Mouse (Mus musculus): ENCODE measurements at regions not wholly inside any gene's neighbourhood (a gene's known extent, or its start where the extent isn't known, plus 50 kb on each side); places are given as distances from the start of the nearest gene placed in this dataset.
A peak's percentile ranks its signal among the peaks of the same experiment; 100 is the strongest.

GRCm38 (mm10) chr17:80800454-80800853, 72.2 kb upstream of the Map4k3 start:
- no peaks in the 10 kb centered on the region for H3K27me3 ChIP-seq (ENCODE audit: insufficient read depth, low read length)
- no peak overlapping the region for H3K9ac ChIP-seq (ENCODE audit: low read depth, low read length)
- no peaks in the 10 kb centered on the region for H3K36me3 ChIP-seq (ENCODE audit: insufficient read depth, low read length)
- H3K27ac ChIP-seq, result peak overlapping the region; percentile 70
- WGBS, result 70% methylated on average over 5 of the region's 5 CpGs
- ATAC-seq (replicated peaks; ENCODE audit: low FRiP score, low read depth) (no peak), DNase-seq (ENCODE audit: low spot score) (no peak)
- no peak for TF ChIP-seq CTCF (IDR thresholded peaks at IDR 0.05; ENCODE audit: low read depth)
- no peaks in the 10 kb centered on the region for H3K9me3 ChIP-seq (replicated peaks; ENCODE audit: low read length)
- no peak overlapping the region for H3K4me2 ChIP-seq (ENCODE audit: low read length)
- no peak overlapping the region for H3K4me3 ChIP-seq (replicated peaks; ENCODE audit: low read depth, low read length)
- H3K4me1 ChIP-seq (replicated peaks; ENCODE audit: insufficient read depth, low read length), result peaks cover 23% of the 10 kb centered on the region

GRCm38 (mm10) chr17:80799061-80799460, 70.8 kb upstream of the Map4k3 start:
- TF ChIP-seq CTCF (IDR thresholded peaks at IDR 0.05; ENCODE audit: low read depth), result no peak
- Histone ChIP-seq H3K4me2 (ENCODE audit: low read length) (no peak overlapping the region), H3K27me3 (ENCODE audit: insufficient read depth, low read length) (no peaks in the 10 kb centered on the region), H3K4me3 (replicated peaks; ENCODE audit: low read depth, low read length) (no peak overlapping the region), H3K27ac (no peak overlapping the region), H3K36me3 (ENCODE audit: insufficient read depth, low read length) (no peaks in the 10 kb centered on the region), H3K4me1 (replicated peaks; ENCODE audit: insufficient read depth, low read length) (peaks cover 23% of the 10 kb centered on the region), H3K9me3 (replicated peaks; ENCODE audit: low read length) (no peaks in the 10 kb centered on the region), H3K9ac (ENCODE audit: low read depth, low read length) (no peak overlapping the region)
- WGBS, result 90% methylated on average over 6 of the region's 6 CpGs
- no peak for DNase-seq (ENCODE audit: low spot score)
- no peak for ATAC-seq (replicated peaks; ENCODE audit: low FRiP score, low read depth)

GRCm38 (mm10) chr17:80798281-80798980, 70.1 kb upstream of the Map4k3 start:
- 84% methylated on average over 6 of the region's 6 CpGs for WGBS
- Histone ChIP-seq H3K27me3 (ENCODE audit: insufficient read depth, low read length) (no peaks in the 10 kb centered on the region), H3K9ac (ENCODE audit: low read depth, low read length) (no peak overlapping the region), H3K9me3 (replicated peaks; ENCODE audit: low read length) (no peaks in the 10 kb centered on the region), H3K27ac (no peak overlapping the region), H3K4me1 (replicated peaks; ENCODE audit: insufficient read depth, low read length) (peaks cover 23% of the 10 kb centered on the region), H3K4me3 (replicated peaks; ENCODE audit: low read depth, low read length) (no peak overlapping the region), H3K4me2 (ENCODE audit: low read length) (no peak overlapping the region), H3K36me3 (ENCODE audit: insufficient read depth, low read length) (no peaks in the 10 kb centered on the region)
- ATAC-seq (replicated peaks; ENCODE audit: low FRiP score, low read depth), result no peak
- TF ChIP-seq CTCF (IDR thresholded peaks at IDR 0.05; ENCODE audit: low read depth), result no peak
- DNase-seq (ENCODE audit: low spot score), result no peak

- H3K27ac ChIP-seq, result no peak overlapping the region
- no peak overlapping the region for H3K4me3 ChIP-seq (replicated peaks; ENCODE audit: low read depth, low read length)
- H3K27me3 ChIP-seq (ENCODE audit: insufficient read depth, low read length), result no peaks in the 10 kb centered on the region
- ATAC-seq (replicated peaks; ENCODE audit: low FRiP score, low read depth) (no peak), DNase-seq (ENCODE audit: low spot score) (no peak)
- no peaks in the 10 kb centered on the region for H3K36me3 ChIP-seq (ENCODE audit: insufficient read depth, low read length)
- no peak for TF ChIP-seq CTCF (IDR thresholded peaks at IDR 0.05; ENCODE audit: low read depth)
- no peaks in the 10 kb centered on the region for H3K9me3 ChIP-seq (replicated peaks; ENCODE audit: low read length)
- H3K4me2 ChIP-seq (ENCODE audit: low read length), result no peak overlapping the region
- peaks cover 17% of the 10 kb centered on the region; the same call in 1 of the 2 replicates for H3K4me1 ChIP-seq (replicated peaks; ENCODE audit: insufficient read depth, low read length)
- WGBS, result 76% methylated on average over 5 of the region's 5 CpGs
- H3K9ac ChIP-seq (ENCODE audit: low read depth, low read length), result no peak overlapping the region
Observed at GRCm38 (mm10) chr17:80796790-80797189, 68.5 kb upstream of the Map4k3 start.

- H3K4me3 ChIP-seq (replicated peaks; ENCODE audit: low read depth, low read length), result no peak overlapping the region
- no peak overlapping the region for H3K9ac ChIP-seq (ENCODE audit: low read depth, low read length)
- no peaks in the 10 kb centered on the region for H3K36me3 ChIP-seq (ENCODE audit: insufficient read depth, low read length)
- no peak overlapping the region for H3K27ac ChIP-seq
- H3K4me1 ChIP-seq (replicated peaks; ENCODE audit: insufficient read depth, low read length), result peaks cover 13% of the 10 kb centered on the region; the same call in 1 of the 2 replicates
- H3K4me2 ChIP-seq (ENCODE audit: low read length), result no peak overlapping the region
- 90% methylated on average over 8 of the region's 8 CpGs for WGBS
- no peak for ATAC-seq (replicated peaks; ENCODE audit: low FRiP score, low read depth)
- H3K27me3 ChIP-seq (ENCODE audit: insufficient read depth, low read length), result no peaks in the 10 kb centered on the region
- DNase-seq (ENCODE audit: low spot score), result no peak
- TF ChIP-seq CTCF (IDR thresholded peaks at IDR 0.05; ENCODE audit: low read depth), result no peak
- no peaks in the 10 kb centered on the region for H3K9me3 ChIP-seq (replicated peaks; ENCODE audit: low read length)
Observed at GRCm38 (mm10) chr17:80796386-80796785, 68.1 kb upstream of the Map4k3 start.

- H3K9ac ChIP-seq (ENCODE audit: low read depth, low read length), result no peak overlapping the region
- no peak for ATAC-seq (replicated peaks; ENCODE audit: low FRiP score, low read depth)
- no peak overlapping the region for H3K4me2 ChIP-seq (ENCODE audit: low read length)
- peaks cover 7% of the 10 kb centered on the region; the same call in 1 of the 2 replicates for H3K4me1 ChIP-seq (replicated peaks; ENCODE audit: insufficient read depth, low read length)
- no peak for DNase-seq (ENCODE audit: low spot score)
- no peak overlapping the region for H3K4me3 ChIP-seq (replicated peaks; ENCODE audit: low read depth, low read length)
- no peaks in the 10 kb centered on the region for H3K9me3 ChIP-seq (replicated peaks; ENCODE audit: low read length)
- no peaks in the 10 kb centered on the region for H3K27me3 ChIP-seq (ENCODE audit: insufficient read depth, low read length)
- no peaks in the 10 kb centered on the region for H3K36me3 ChIP-seq (ENCODE audit: insufficient read depth, low read length)
- no peak for TF ChIP-seq CTCF (IDR thresholded peaks at IDR 0.05; ENCODE audit: low read depth)
- WGBS, result 80% methylated on average over 8 of the region's 8 CpGs
- no peak overlapping the region for H3K27ac ChIP-seq
Observed at GRCm38 (mm10) chr17:80795453-80796105, 67.3 kb upstream of the Map4k3 start.

All from kidney, postnatal 0 days (tissue).